Mouse (Mus musculus): ENCODE data around the gene Bnc1. TPM values are rescaled to one million over a fixed set of nuclear protein-coding genes. Genes with fewer than 3 reads are reported as not detected.

Gene Bnc1
- polyA plus RNA-seq, 1 experiment from 2014 or later = 4.4 TPM

GRCm38 (mm10) chr7:81933601-81934266 lies 58.4 kb downstream of the Bnc1 start:
- Histone ChIP-seq H3K4me2 (peak overlapping the region; percentile 82), H3K4me3 (replicated peaks) (peak overlapping the region; percentile 88), H3K27ac (peak overlapping the region; percentile 97), H3K9ac (replicated peaks) (peak overlapping the region; percentile 96), H3K9me3 (no peaks in the 10 kb centered on the region), H3K36me3 (no peaks in the 10 kb centered on the region), H3K27me3 (no peaks in the 10 kb centered on the region), H3K4me1 (replicated peaks) (peaks cover 24% of the 10 kb centered on the region)
- WGBS = under 1% methylated on average over 92 of the region's 103 CpGs
- ATAC-seq (ENCODE audit: insufficient number of reproducible peaks, insufficient read depth, low FRiP score, low TSS enrichment, low read depth) = peak; percentile 23

GRCm38 (mm10) chr7:81933061-81933600 lies 59.0 kb downstream of the Bnc1 start:
- WGBS = 4% methylated on average over 23 of the region's 23 CpGs
- no peaks in the 10 kb centered on the region for H3K27me3 ChIP-seq
- H3K4me3 ChIP-seq (replicated peaks) = peak overlapping the region; percentile 88
- H3K27ac ChIP-seq = peak overlapping the region; percentile 97
- H3K36me3 ChIP-seq = no peaks in the 10 kb centered on the region
- no peaks in the 10 kb centered on the region for H3K9me3 ChIP-seq
- peaks cover 24% of the 10 kb centered on the region for H3K4me1 ChIP-seq (replicated peaks)
- H3K9ac ChIP-seq (replicated peaks) = peak overlapping the region; percentile 96
- peak; percentile 54; the same call in 1 of the 2 replicates for ATAC-seq (ENCODE audit: insufficient number of reproducible peaks, insufficient read depth, low FRiP score, low TSS enrichment, low read depth)
- peak overlapping the region; percentile 82 for H3K4me2 ChIP-seq

- no peak overlapping the region for H3K27ac ChIP-seq
Observed at GRCm38 (mm10) chr7:81932521-81933045, 59.5 kb downstream of the Bnc1 start.

GRCm38 (mm10) chr7:81928998-81929397 lies 63.1 kb downstream of the Bnc1 start:
- H3K4me2 ChIP-seq = no peak overlapping the region
- no peak overlapping the region for H3K27ac ChIP-seq
- WGBS = 80% methylated on average over 7 of the region's 7 CpGs
- no peaks in the 10 kb centered on the region for H3K27me3 ChIP-seq
- H3K9ac ChIP-seq (replicated peaks) = no peak overlapping the region
- no peak for ATAC-seq (ENCODE audit: insufficient number of reproducible peaks, insufficient read depth, low FRiP score, low TSS enrichment, low read depth)
- no peaks in the 10 kb centered on the region for H3K9me3 ChIP-seq
- H3K36me3 ChIP-seq = no peaks in the 10 kb centered on the region
- H3K4me1 ChIP-seq (replicated peaks) = peaks cover 26% of the 10 kb centered on the region
- H3K4me3 ChIP-seq (replicated peaks) = no peak overlapping the region

More at GRCm38 (mm10) chr7:81932521-81933045, 59.5 kb downstream of the Bnc1 start:
- Histone ChIP-seq H3K4me1 (replicated peaks) (peaks cover 24% of the 10 kb centered on the region), H3K36me3 (no peaks in the 10 kb centered on the region), H3K27me3 (no peaks in the 10 kb centered on the region), H3K9me3 (no peaks in the 10 kb centered on the region), H3K4me3 (replicated peaks) (peak overlapping the region; percentile 88), H3K9ac (replicated peaks) (peak overlapping the region; percentile 96), H3K4me2 (peak overlapping the region; percentile 82)
- no peak for ATAC-seq (ENCODE audit: insufficient number of reproducible peaks, insufficient read depth, low FRiP score, low TSS enrichment, low read depth)
- 29% methylated on average over 5 of the region's 5 CpGs for WGBS

GRCm38 (mm10) chr7:81921379-81921952 lies 70.6 kb downstream of the Bnc1 start:
- Histone ChIP-seq H3K4me2 (no peak overlapping the region), H3K9ac (replicated peaks) (no peak overlapping the region), H3K4me1 (replicated peaks) (peaks cover 7% of the 10 kb centered on the region), H3K27ac (no peak overlapping the region), H3K27me3 (no peaks in the 10 kb centered on the region), H3K9me3 (no peaks in the 10 kb centered on the region), H3K4me3 (replicated peaks) (no peak overlapping the region), H3K36me3 (peaks cover 5% of the 10 kb centered on the region; the same call in 1 of the 2 replicates)
- no peak for ATAC-seq (ENCODE audit: insufficient number of reproducible peaks, insufficient read depth, low FRiP score, low TSS enrichment, low read depth)
- 76% methylated on average over 1 of the region's 1 CpGs for WGBS

GRCm38 (mm10) chr7:81920314-81920713 lies 71.8 kb downstream of the Bnc1 start:
- no peak for ATAC-seq (ENCODE audit: insufficient number of reproducible peaks, insufficient read depth, low FRiP score, low TSS enrichment, low read depth)
- Histone ChIP-seq H3K9ac (replicated peaks) (no peak overlapping the region), H3K4me3 (replicated peaks) (no peak overlapping the region), H3K4me1 (replicated peaks) (peaks cover 11% of the 10 kb centered on the region), H3K9me3 (no peaks in the 10 kb centered on the region), H3K4me2 (no peak overlapping the region), H3K36me3 (peaks cover 5% of the 10 kb centered on the region; the same call in 1 of the 2 replicates), H3K27me3 (no peaks in the 10 kb centered on the region), H3K27ac (no peak overlapping the region)
- WGBS = 82% methylated on average over 4 of the region's 4 CpGs

- no peak overlapping the region for H3K27ac ChIP-seq
- 18% methylated on average over 5 of the region's 5 CpGs for WGBS
- H3K4me2 ChIP-seq = no peak overlapping the region
Observed at GRCm38 (mm10) chr7:81918316-81918715, 73.8 kb downstream of the Bnc1 start.

More at GRCm38 (mm10) chr7:81918316-81918715, 73.8 kb downstream of the Bnc1 start:
- H3K4me3 ChIP-seq (replicated peaks) = no peak overlapping the region
- no peaks in the 10 kb centered on the region for H3K27me3 ChIP-seq
- H3K9me3 ChIP-seq = no peaks in the 10 kb centered on the region
- H3K36me3 ChIP-seq = peaks cover 5% of the 10 kb centered on the region; the same call in 1 of the 2 replicates
- peaks cover 9% of the 10 kb centered on the region for H3K4me1 ChIP-seq (replicated peaks)
- no peak overlapping the region for H3K9ac ChIP-seq (replicated peaks)
- ATAC-seq (ENCODE audit: insufficient number of reproducible peaks, insufficient read depth, low FRiP score, low TSS enrichment, low read depth) = no peak

Other genes starting within 250 kb of the Bnc1 start
- 113 and 114 TPM in 2 replicates for gene Ramac, start 229.4 kb downstream of the Bnc1 start, polyA plus RNA-seq (2016; fragmentation: Nextera tagmentation; extraction: Ambion mirVana)
- gene 3110040N11Rik, start 202.8 kb downstream of the Bnc1 start, polyA plus RNA-seq (2016; fragmentation: Nextera tagmentation; extraction: Ambion mirVana) = 50.4 and 57.2 TPM in 2 replicates
- gene Btbd1, start 162.9 kb downstream of the Bnc1 start, polyA plus RNA-seq (2016; fragmentation: Nextera tagmentation; extraction: Ambion mirVana) = 76.7 and 83.8 TPM in 2 replicates
- not detected in 2 replicates for gene Gm10160, start 136.5 kb downstream of the Bnc1 start, polyA plus RNA-seq (2016; fragmentation: Nextera tagmentation; extraction: Ambion mirVana)
- 16.1 and 16.9 TPM in 2 replicates for gene Tm6sf1, start 133.3 kb downstream of the Bnc1 start, polyA plus RNA-seq (2016; fragmentation: Nextera tagmentation; extraction: Ambion mirVana)
- gene Hdgfl3, start 57.8 kb downstream of the Bnc1 start, polyA plus RNA-seq (2016; fragmentation: Nextera tagmentation; extraction: Ambion mirVana) = 35.0 and 37.8 TPM in 2 replicates
- gene Sh3gl3, start 181.5 kb upstream of the Bnc1 start, polyA plus RNA-seq (2016; fragmentation: Nextera tagmentation; extraction: Ambion mirVana) = 25.7 and 26.1 TPM in 2 replicates